Mouse (Mus musculus): ENCODE data around the gene Dpp6. TPM values are rescaled to one million over a fixed set of nuclear protein-coding genes. Genes with fewer than 3 reads are reported as not detected.

Dpp6 gene
- total and polyA plus RNA-seq, 3 experiments = 0.04 to 0.11 TPM; not detected in 1

DNA sequence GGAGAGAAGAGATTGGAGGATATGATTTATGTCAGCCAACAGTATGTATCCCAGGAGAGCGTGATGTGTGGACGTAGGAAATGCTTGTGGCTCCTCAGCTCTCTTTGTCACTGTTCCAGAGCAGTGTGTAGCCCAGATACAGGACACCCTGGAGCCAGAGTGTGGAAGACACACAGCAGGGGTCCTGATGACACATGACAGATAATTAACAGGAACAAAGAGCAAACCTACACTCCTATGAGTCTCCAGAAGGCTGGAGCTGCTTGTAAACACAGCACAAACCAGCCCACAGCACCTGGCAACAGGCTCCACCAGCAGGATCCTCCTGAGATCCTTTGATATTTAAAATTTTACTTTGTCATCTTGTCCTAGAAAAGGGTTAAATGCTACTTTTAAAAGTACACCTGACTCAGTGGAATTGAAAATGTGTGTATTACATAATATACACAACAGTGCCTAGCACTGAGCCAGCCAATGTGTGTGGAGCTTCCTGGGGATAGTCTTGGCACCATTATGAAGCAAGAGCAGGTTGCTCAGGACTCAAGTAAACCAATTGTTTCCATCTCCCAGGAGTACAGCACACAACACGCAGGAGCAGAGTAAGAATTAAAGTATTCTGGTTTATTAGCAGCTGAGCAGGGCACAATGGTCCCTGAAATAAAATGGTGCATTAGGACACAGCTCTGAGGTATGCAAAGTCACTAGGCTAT, 115.6 kb downstream of the Dpp6 start:
- H3K36me3 ChIP-seq (ENCODE audit: control insufficient read depth, insufficient read depth, low read length) = no peaks in the 10 kb centered on the region
- TF ChIP-seq POLR2A (IDR thresholded peaks at IDR 0.05; ENCODE audit: insufficient read depth, low read depth, low read length) (no peak), CTCF (IDR thresholded peaks at IDR 0.05) (no peak), EP300 (IDR thresholded peaks at IDR 0.05; ENCODE audit: insufficient read depth, low read depth, low read length) (no peak)
- intact Hi-C loops (cut with DNase I) = no loop called here
- no peak overlapping the region for H3K27ac ChIP-seq
- H3K79me2 ChIP-seq (replicated peaks; ENCODE audit: control insufficient read depth, insufficient read depth, low read length) = no peaks in the 10 kb centered on the region
- H3K4me3 ChIP-seq = no peak overlapping the region
- no peak overlapping the region for H3K9ac ChIP-seq (ENCODE audit: low read depth, low read length)
- DNase-seq = no peak
- H3K27me3 ChIP-seq (ENCODE audit: control insufficient read depth, insufficient read depth, low read length) = no peaks in the 10 kb centered on the region
- no peaks in the 10 kb centered on the region for H3K4me1 ChIP-seq (ENCODE audit: control insufficient read depth, insufficient read depth, low read length)
- WGBS = 35% methylated on average over 3 of the region's 3 CpGs

DNA sequence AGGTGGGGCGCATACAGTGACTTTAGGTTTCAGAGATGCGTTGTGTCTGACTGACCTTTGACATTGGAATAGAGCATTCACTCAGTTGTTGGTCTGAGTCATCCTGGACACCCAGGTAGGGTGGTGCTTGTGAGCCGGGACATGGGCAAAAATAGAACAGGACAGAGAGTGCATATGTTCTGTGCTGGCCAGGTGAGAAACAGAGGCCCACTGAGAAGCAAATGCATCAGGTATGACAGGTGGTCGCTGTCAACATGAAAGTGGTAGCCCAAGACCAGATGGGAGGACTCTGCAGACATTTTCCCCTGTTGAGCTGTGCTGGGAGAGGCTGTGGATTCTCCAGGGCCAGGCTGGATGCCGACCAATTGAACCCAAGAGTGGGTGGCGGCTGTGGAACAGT, 117.9 kb downstream of the Dpp6 start:
- TF ChIP-seq POLR2A (IDR thresholded peaks at IDR 0.05; ENCODE audit: insufficient read depth, low read depth, low read length) (no peak), CTCF (IDR thresholded peaks at IDR 0.05) (no peak), EP300 (IDR thresholded peaks at IDR 0.05; ENCODE audit: insufficient read depth, low read depth, low read length) (no peak)
- H3K4me1 ChIP-seq (ENCODE audit: control insufficient read depth, insufficient read depth, low read length) = no peaks in the 10 kb centered on the region
- intact Hi-C loops (cut with DNase I) = no loop called here
- H3K4me3 ChIP-seq = no peak overlapping the region
- no peaks in the 10 kb centered on the region for H3K79me2 ChIP-seq (replicated peaks; ENCODE audit: control insufficient read depth, insufficient read depth, low read length)
- no peaks in the 10 kb centered on the region for H3K36me3 ChIP-seq (ENCODE audit: control insufficient read depth, insufficient read depth, low read length)
- H3K9ac ChIP-seq (ENCODE audit: low read depth, low read length) = no peak overlapping the region
- no peaks in the 10 kb centered on the region for H3K27me3 ChIP-seq (ENCODE audit: control insufficient read depth, insufficient read depth, low read length)
- no peak for DNase-seq
- 72% methylated on average over 6 of the region's 6 CpGs for WGBS
- no peak overlapping the region for H3K27ac ChIP-seq

DNA sequence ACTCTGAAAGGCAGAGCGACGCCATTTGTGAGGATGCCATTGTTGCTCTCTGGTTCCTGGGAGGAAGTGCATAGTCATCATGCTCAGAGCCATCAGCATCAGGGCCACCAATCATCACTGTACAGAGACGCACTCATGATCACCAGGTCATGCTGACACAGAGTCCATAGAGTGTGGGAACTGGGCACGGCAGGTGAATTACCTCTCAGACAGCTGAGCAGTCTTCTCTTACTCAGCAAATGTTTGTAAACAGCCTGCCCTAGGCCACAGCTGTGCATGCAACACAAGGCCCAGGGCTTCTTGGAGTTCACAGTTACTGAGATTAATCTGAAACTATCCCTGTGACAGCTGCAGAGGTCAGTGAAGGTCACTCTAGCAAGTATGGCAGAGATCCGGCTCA, 124.5 kb downstream of the Dpp6 start:
- DNase-seq = no peak
- H3K27me3 ChIP-seq (ENCODE audit: control insufficient read depth, insufficient read depth, low read length) = no peaks in the 10 kb centered on the region
- no peak overlapping the region for H3K4me3 ChIP-seq
- no peak overlapping the region for H3K27ac ChIP-seq
- no peak for TF ChIP-seq POLR2A (IDR thresholded peaks at IDR 0.05; ENCODE audit: insufficient read depth, low read depth, low read length)
- TF ChIP-seq EP300 (IDR thresholded peaks at IDR 0.05; ENCODE audit: insufficient read depth, low read depth, low read length) = no peak
- TF ChIP-seq CTCF (IDR thresholded peaks at IDR 0.05) = no peak
- no peaks in the 10 kb centered on the region for H3K4me1 ChIP-seq (ENCODE audit: control insufficient read depth, insufficient read depth, low read length)
- WGBS = 81% methylated on average over 5 of the region's 5 CpGs
- intact Hi-C loops (cut with DNase I) = no loop called here
- no peaks in the 10 kb centered on the region for H3K36me3 ChIP-seq (ENCODE audit: control insufficient read depth, insufficient read depth, low read length)
- no peak overlapping the region for H3K9ac ChIP-seq (ENCODE audit: low read depth, low read length)
- H3K79me2 ChIP-seq (replicated peaks; ENCODE audit: control insufficient read depth, insufficient read depth, low read length) = no peaks in the 10 kb centered on the region

DNA sequence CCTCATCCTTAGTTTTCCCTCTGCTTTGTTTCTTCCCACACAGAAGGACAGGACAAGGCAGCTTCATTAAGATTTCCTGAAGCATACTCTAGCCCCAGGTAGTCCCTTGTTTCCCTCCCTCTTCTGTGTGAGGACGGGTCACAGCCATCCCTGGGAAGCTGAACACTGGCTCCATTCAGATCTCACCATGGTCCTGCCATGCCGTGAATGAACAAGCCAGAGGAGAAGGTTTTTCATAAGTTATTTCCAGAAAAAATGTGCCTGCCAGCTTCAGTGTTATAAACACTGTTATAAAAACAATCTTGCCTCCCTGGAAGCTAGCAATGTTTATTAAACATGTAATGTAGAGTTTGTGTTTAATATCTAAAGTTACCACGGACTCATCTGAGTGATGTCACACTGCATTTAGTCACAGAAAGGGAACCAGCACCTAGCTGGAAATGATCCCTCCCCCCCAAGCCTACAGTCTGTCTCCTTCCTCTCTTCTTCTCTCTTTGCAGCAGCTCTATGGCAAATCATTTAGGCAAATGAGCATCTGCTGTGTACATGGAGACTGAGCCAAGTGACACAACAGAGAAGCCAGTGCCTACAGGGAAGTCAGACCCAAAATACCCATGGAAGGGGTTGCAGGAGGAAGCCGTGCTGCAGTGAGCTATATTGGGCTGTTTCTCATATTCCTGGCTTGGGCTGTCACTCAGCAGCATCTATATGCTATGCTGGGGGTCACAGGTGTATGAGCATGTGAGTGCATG, 128.3 kb downstream of the Dpp6 start:
- Histone ChIP-seq H3K27ac (no peak overlapping the region), H3K27me3 (ENCODE audit: control insufficient read depth, insufficient read depth, low read length) (no peaks in the 10 kb centered on the region), H3K36me3 (ENCODE audit: control insufficient read depth, insufficient read depth, low read length) (no peaks in the 10 kb centered on the region), H3K9ac (ENCODE audit: low read depth, low read length) (no peak overlapping the region), H3K79me2 (replicated peaks; ENCODE audit: control insufficient read depth, insufficient read depth, low read length) (no peaks in the 10 kb centered on the region), H3K4me1 (ENCODE audit: control insufficient read depth, insufficient read depth, low read length) (no peaks in the 10 kb centered on the region), H3K4me3 (no peak overlapping the region)
- WGBS = 55% methylated on average over 4 of the region's 4 CpGs
- no peak for DNase-seq
- TF ChIP-seq EP300 (IDR thresholded peaks at IDR 0.05; ENCODE audit: insufficient read depth, low read depth, low read length) = no peak
- intact Hi-C loops (cut with DNase I) = no loop called here

DNA sequence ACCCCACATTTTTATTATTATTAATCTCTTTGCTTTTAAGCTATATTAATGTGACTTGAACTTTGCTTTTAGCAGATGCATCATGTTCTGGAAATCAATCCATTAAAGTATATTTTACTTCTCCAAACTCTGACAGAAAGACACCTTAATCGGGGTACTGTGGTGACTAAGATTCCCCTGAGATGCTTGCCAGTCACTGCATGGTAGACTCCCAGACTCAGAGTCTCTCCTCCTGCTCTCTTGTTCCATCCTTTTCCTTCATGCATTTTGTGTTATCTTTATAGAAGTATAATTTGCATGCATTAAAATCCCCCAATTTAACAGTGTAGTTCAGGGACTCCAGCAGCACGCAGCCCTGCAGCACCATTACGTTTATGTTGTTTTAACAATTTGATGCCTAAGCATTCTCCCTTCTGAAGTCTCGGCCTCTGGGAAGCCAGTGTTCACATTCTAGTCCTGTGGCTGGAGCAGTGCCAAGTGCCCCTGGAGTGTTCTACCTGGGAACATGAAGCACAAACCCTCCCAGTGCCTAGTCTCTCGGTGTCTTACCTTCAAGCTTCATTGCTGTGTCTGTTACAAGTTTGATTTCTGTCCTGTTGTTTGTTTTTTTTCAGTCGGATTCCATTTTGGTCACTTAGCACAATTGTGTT, 153.1 kb downstream of the Dpp6 start:
- DNase-seq = no peak
- H3K27ac ChIP-seq = no peak overlapping the region
- no peak overlapping the region for H3K9ac ChIP-seq (ENCODE audit: low read depth, low read length)
- no peaks in the 10 kb centered on the region for H3K4me1 ChIP-seq (ENCODE audit: control insufficient read depth, insufficient read depth, low read length)
- H3K4me3 ChIP-seq = no peak overlapping the region
- H3K27me3 ChIP-seq (ENCODE audit: control insufficient read depth, insufficient read depth, low read length) = no peaks in the 10 kb centered on the region
- H3K36me3 ChIP-seq (ENCODE audit: control insufficient read depth, insufficient read depth, low read length) = no peaks in the 10 kb centered on the region
- no peaks in the 10 kb centered on the region for H3K79me2 ChIP-seq (replicated peaks; ENCODE audit: control insufficient read depth, insufficient read depth, low read length)
- intact Hi-C loops (cut with DNase I) = no loop called here
- 61% methylated on average over 6 of the region's 6 CpGs for WGBS
- TF ChIP-seq CTCF (IDR thresholded peaks at IDR 0.05) (no peak), EP300 (IDR thresholded peaks at IDR 0.05; ENCODE audit: insufficient read depth, low read depth, low read length) (no peak), POLR2A (IDR thresholded peaks at IDR 0.05; ENCODE audit: insufficient read depth, low read depth, low read length) (no peak)

DNA sequence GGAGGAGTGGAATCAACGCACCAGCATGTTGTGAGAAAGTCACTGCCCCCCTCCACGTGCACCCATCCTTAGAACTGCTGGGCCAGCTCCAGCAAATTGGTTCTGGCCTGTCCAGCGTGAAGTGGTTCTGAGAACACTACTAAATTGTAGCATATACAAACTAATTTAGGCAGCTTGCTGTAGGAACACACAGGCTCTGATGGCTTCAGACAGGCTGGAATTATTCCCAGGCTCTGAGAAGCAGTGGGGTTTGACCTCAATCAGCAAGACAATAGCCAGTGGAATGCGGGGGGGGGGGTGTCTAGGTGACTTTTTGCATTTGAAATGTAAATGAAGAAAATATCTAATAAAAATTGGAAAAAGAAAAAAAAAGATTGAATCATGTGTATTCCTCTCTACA, 156.2 kb downstream of the Dpp6 start:
- Histone ChIP-seq H3K4me1 (ENCODE audit: control insufficient read depth, insufficient read depth, low read length) (no peaks in the 10 kb centered on the region), H3K9ac (ENCODE audit: low read depth, low read length) (no peak overlapping the region), H3K27me3 (ENCODE audit: control insufficient read depth, insufficient read depth, low read length) (no peaks in the 10 kb centered on the region), H3K27ac (no peak overlapping the region), H3K79me2 (replicated peaks; ENCODE audit: control insufficient read depth, insufficient read depth, low read length) (no peaks in the 10 kb centered on the region), H3K36me3 (ENCODE audit: control insufficient read depth, insufficient read depth, low read length) (no peaks in the 10 kb centered on the region), H3K4me3 (no peak overlapping the region)
- no peak for DNase-seq
- 44% methylated on average over 4 of the region's 4 CpGs for WGBS
- TF ChIP-seq POLR2A (IDR thresholded peaks at IDR 0.05; ENCODE audit: insufficient read depth, low read depth, low read length) (no peak), CTCF (IDR thresholded peaks at IDR 0.05) (no peak), EP300 (IDR thresholded peaks at IDR 0.05; ENCODE audit: insufficient read depth, low read depth, low read length) (no peak)
- intact Hi-C loops (cut with DNase I) = no loop called here
